Mouse (Mus musculus): Measurements from ENCODE around the gene Fkbp2.

Fkbp2 gene

DNA sequence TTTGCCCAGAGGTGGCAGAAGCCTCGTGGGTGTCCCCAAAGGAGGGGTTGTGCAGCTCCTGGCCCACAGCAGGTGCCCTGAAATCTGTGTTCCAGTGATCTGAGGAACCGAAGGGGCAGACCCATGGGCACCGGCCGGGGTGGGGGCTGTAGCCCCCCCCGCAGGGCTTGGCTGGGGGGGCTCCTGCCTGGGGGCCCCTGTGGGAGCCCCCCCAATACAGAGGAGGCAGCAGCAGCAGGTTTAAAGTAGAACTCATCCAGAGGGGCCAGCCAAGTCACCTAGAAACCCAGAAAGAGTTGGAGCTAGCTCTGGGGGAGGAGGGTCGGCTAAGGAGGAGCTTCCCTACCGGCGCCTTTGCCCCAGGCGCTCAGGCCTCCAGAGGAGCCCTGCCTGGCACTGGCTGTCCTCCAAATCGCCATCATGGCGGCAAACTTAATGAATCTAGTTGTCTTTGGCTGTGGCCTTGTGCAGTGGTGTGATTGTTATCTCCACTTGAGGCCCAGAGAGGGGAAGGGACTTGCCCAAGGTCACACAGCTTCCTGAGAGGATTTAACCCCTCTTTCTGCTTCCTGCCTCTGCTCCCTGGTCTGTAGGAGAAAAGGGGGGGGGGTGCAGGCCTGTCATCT lies 9.7 kb downstream of the Fkbp2 start:
- DNase-seq, result peak in 1 of 2 experiments; percentile 37

DNA sequence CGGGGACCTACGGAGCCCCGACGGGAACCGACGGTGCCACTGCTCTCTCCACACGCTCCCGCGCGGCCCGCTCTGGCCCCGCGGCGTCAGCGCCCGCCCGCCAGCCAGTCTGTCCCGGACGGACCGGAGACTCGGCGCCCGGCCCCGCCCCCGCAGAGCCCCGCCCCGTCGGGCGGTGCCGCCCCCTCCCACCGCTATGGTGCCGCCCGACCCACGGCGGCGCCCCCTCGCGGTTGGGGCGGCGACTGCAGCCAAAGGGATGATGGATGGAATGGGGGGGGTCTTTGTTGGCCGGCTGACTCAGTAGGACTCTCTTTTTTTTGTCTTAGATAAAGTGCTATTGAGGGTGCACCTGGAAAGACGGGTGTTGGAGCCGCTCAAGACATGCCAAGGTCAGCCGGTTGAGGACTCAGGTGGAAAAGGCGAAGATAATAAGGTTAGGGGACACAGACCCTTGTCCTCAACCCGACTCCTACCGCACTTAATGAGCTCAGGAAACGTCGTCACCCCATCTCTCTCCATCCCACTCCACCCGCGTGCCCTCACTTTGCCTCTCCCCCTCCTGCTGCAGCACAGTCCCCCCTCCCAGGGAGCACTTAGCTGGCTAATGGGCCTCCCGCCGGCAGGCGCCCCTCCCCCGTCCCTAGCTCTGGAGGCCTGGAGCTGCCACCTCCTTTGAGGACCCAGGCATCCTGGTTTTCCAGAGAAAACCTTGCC lies 10.5 kb downstream of the Fkbp2 start:
- DNase-seq, result peak; percentile 86 to 91

GRCm38 (mm10) chr19:6969291-6969664 lies 11.0 kb downstream of the Fkbp2 start:
- DNase-seq, result no peak

GRCm38 (mm10) chr19:6968491-6969271 lies 11.6 kb downstream of the Fkbp2 start:
- DNase-seq, result peak; percentile 66 to 77

DNA sequence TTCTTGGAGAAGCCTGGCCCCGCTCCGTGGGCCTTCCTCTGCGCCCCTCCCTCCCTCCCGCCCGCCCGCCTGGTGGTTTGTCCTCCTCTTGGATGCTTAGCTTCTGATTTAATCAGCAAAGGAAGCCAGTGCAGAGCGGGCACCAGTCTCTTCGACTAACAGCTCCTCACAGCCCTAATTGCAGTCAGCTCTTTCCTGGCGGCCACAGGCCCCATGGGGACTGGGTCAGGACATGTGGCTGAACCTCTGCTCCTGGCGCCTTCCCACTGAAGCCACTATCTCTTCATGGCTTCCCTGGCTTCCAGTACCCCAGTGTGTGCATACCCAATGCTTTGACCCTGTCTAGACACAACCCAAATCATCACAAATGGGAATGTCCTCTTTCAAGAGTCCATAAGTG lies 23.8 kb downstream of the Fkbp2 start:
- no peak for DNase-seq

DNA sequence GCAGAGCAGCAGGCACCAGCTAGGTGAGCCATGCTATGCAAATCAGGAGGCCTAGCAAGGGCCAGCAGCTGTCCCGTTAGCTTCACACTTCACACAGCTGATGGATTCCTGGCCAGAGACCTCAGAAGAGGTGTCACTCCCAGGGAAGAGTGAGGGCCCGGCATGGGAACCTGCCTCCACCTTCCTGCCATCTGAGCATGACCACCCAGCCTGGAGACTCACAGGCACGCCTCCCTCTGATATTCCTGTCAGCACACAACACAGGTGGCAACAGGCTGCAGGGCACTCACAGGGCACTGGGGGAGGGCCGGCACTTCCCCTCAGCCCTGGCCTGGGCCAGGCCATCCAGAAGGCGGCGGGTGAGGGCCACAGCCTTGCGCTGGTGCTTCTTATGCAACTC lies 24.9 kb downstream of the Fkbp2 start:
- DNase-seq, result no peak

DNA sequence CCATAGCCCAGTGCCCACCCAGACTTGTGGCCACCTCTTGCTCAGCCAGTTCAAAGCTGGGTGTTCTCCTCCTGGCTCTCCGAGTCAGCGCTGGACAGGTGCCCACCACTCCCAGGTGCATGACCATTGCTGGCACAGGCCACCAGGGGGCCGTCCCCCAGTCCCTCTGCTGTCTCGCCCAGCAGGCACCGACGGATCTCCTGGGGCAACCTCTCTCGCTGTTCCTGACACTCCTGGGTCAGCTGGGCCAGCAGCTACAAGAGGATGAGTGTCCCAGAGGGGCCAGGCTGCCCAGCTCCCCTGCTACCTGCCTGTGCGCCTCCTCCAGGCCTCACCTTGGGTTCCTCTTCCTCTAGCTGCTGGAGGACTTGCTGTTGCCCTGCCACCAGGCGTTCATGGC lies 26.3 kb downstream of the Fkbp2 start:
- peak; percentile 73 to 80 for DNase-seq

- peak; percentile 52 to 63 for DNase-seq
Observed at GRCm38 (mm10) chr19:6952712-6953037, 27.6 kb downstream of the Fkbp2 start.

- DNase-seq, result peak; percentile 85 to 91
Observed at GRCm38 (mm10) chr19:6951994-6952711, 28.1 kb downstream of the Fkbp2 start.

DNA sequence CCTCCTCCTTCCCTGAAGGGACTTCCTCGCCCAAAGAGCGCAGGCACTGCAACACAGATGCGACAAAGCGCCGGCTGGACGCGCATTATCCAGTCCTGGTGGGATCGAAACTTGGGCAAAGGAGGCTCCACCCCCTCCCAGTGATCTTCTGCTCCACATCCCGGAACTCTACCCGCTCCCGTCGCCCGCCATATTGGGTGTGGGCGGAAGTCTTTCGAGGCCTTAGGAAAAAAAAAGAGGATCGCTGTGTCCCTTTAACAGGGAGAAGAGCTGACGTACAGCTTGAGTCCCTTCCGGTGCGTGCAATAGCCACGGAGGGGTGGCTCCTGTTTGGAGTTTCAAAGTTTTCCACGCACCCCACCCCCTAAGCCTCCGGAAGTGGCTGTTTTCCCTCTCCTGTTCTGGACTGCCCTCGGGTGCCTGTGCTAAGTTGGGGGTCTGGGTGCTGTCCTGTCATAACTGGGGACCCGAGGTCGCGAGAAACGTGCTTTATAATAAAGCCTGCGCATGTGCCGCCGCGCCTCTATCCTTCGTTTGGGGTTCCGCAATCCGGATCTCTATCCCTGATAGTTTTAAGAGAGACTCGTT lies 28.8 kb downstream of the Fkbp2 start:
- DNase-seq, result peak; percentile 95 to 96

GRCm38 (mm10) chr19:6950613-6951153 lies 29.6 kb downstream of the Fkbp2 start:
- peak; percentile 62 to 69 for DNase-seq

DNA sequence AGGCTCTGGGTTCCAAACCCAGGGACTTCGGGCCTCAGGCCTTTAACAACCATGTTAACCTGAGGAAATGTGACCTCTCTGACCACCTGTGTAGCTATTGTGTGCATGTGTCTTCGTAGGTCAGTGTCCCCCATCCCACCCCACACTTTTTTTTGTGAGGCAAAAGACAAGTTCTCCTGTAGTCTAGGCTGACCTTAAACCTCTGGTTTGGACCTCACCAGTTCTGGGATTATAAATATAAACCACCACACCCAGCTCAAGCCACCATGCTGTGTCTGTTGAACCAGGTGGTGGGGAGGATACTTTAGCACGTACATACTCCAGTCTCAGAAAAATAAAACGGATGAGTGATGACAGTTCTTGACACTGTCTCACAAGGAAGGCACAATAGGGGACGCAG lies 30.4 kb downstream of the Fkbp2 start:
- DNase-seq, result no peak

DNA sequence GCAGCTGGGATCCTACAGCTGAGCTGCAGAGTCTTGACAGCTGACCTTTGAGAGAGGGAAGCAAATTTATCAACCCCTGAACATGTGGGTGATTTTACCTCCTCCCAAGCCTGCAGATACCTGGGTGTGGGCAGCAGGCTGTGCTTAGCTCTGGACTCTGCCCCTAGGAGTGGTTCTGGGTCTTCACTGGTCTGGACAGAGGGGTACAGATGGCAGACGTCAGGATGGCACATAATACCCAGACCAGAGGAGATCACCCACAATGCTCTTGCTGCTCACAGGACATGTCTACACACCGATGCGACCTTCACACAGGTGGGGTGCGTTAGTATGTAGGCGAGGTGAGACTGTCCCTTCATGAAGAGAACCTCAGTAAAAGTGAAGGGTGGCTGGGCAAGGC lies 30.8 kb downstream of the Fkbp2 start:
- no peak for DNase-seq

DNA sequence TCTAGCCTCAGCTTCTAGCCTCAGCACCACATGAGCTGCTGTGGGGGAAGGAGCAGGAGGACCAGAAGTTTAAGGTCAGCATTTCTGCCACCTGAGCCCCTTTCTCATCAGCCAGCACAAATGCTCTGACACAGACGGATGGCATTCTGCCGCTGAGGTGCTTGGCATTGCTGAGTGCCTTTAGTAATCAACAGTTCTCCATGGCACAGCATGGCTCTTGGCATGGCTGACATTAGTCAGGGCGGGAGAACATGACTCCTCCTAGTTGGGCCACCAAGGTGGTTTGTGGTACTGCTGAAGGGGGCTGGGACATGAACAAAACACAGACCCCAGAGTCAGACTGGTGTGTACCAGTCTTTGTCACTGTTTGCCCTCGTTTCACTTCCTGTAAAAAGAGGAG lies 32.1 kb downstream of the Fkbp2 start:
- DNase-seq, result no peak

GRCm38 (mm10) chr19:6947742-6948141 lies 32.6 kb downstream of the Fkbp2 start:
- no peak for DNase-seq

DNA sequence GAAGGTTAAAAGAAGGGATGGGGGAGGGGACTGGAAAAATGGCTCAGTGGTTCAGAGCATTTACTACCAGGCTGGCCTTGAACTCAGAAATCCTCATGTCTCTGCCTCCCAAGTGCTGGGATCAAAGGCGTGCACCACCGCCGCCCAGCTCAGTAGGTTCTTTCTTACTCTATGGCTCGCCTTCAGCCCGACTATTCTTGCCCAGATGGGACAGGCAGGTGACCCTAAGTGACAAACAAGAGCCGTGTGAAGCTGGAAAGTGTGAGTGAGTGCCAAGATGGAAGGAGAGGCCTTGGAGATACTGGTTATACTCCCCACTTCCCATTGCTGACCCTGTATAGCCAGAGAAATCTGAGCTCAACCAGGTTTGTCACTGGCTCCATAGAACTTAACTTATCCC lies 36.6 kb downstream of the Fkbp2 start:
- no peak for DNase-seq

- DNase-seq, result peak in 1 of 2 experiments; percentile 33
Observed at GRCm38 (mm10) chr19:6942764-6943163, 37.5 kb downstream of the Fkbp2 start.

- DNase-seq, result peak; percentile 95 to 97
Observed at GRCm38 (mm10) chr19:6942249-6942691, 38.0 kb downstream of the Fkbp2 start, which contains the start of gene Gpr137. Gpr137 (minus strand) TSS chr19:6942480.

GRCm38 (mm10) chr19:6941372-6942248 lies 38.7 kb downstream of the Fkbp2 start, which contains the start of gene Bad:
Bad (plus strand) TSS chr19:6941861.
- peak; percentile 96 to 97 for DNase-seq

- peak; percentile 15 to 39 for DNase-seq
Observed at GRCm38 (mm10) chr19:6940396-6941351, 39.6 kb downstream of the Fkbp2 start.

Measured in kidney, postnatal 4 days (tissue).